Mouse (Mus musculus): ENCODE results near the gene Slc17a8. TPM values are rescaled to one million over a fixed set of nuclear protein-coding genes. Genes with fewer than 3 reads are reported as not detected.
"Not testable (repeated sequence)": the region's sequence is repeated elsewhere in the genome, so short reads cannot be mapped to it uniquely, and the experiment has no call there.

Slc17a8 gene
- total RNA-seq, 2 experiments from 2014 or later = 0.07 TPM; not detected in 1

- no peak for DNase-seq (ENCODE audit: low spot score)
Measured at GRCm38 (mm10) chr10:89592797-89593196, 28.3 kb downstream of the Slc17a8 start.

- no peak for DNase-seq (ENCODE audit: low spot score)
Measured at GRCm38 (mm10) chr10:89589877-89590276, 31.2 kb downstream of the Slc17a8 start.

DNA sequence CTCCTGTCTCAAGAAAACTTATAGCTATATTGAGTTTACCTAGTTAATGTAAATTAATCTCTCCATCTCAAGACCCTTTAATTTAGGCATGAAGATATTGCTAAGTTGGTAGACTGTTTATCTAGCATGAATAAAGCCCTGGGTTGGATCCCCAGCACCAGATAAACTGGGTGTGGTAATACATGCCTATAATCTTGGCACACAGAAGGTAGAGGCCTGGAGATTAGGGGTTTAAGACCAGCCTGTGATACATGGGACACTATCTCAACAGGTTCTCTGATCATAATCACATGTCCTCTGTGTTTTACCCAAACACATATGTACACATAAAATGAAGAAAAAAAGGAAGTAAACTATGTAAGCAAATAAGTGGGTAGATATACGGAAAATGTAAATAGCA, 32.3 kb downstream of the Slc17a8 start:
- DNase-seq (ENCODE audit: low spot score) = no peak

DNA sequence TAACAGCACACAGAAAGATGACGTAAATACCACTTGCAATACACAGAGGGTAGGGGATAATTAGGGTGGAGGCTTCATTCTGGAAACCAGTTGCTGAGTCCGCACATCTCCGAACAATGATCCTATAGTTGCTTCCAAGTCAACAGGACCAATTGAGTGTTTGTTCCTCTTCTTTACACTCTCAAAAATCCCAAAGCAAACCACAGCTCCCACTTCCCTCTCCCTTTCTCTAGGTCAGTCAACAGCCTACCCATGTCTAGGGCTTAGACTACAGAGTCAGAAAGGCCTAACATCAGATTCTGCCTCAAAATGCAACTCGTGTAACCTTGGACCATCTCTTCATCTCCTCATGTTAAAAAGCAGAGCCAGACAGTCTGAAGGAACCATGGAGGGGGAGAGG, 36.3 kb downstream of the Slc17a8 start:
- no peak for DNase-seq (ENCODE audit: low spot score)

- no peak for DNase-seq (ENCODE audit: low spot score)
Measured at GRCm38 (mm10) chr10:89578801-89579200, 42.3 kb downstream of the Slc17a8 start.

- no peak for DNase-seq (ENCODE audit: low spot score)
Measured at GRCm38 (mm10) chr10:89577666-89578065, 43.4 kb downstream of the Slc17a8 start.

DNA sequence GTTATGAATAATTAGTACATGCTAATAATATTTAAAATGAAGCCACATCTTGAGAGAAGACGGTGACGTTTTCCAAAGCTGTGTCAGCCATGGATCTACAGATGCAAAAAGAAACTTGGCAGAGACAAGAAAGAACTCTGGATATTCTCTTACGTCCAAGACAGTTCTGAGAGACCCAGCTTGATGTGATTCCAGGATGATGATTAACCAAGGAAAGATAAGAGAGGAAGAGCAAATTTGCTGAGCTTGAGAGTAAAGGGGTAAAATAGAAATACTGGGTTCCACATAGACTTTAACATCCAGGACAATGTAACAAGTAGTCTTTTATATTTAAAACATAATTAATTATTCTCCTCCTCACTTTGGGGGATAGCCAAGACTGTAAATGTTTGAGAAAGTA, 47.6 kb downstream of the Slc17a8 start:
- DNase-seq (ENCODE audit: low spot score) = no peak

DNA sequence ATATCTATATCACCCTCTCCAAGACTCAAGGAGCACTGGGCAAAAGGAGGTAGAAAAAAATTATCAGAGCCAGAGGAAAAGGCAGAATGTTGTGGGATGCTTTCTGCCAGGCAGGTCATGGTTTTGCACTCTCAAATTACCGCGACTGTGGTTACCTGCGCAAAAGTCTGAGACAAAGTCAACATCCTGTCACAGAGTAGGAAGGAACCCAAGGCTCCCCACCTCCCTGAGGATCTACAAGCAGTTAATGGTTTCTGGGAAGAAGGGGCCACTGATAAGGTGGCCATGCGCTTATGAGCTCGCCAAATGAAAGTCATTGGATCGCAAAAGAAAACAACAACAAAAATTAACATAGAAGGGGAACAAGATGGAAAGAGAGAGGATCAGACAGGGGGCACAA, 48.1 kb downstream of the Slc17a8 start:
- no peak for DNase-seq (ENCODE audit: low spot score)

- DNase-seq (ENCODE audit: low spot score) = no peak
Measured at GRCm38 (mm10) chr10:89567391-89567790, 53.7 kb downstream of the Slc17a8 start.

DNA sequence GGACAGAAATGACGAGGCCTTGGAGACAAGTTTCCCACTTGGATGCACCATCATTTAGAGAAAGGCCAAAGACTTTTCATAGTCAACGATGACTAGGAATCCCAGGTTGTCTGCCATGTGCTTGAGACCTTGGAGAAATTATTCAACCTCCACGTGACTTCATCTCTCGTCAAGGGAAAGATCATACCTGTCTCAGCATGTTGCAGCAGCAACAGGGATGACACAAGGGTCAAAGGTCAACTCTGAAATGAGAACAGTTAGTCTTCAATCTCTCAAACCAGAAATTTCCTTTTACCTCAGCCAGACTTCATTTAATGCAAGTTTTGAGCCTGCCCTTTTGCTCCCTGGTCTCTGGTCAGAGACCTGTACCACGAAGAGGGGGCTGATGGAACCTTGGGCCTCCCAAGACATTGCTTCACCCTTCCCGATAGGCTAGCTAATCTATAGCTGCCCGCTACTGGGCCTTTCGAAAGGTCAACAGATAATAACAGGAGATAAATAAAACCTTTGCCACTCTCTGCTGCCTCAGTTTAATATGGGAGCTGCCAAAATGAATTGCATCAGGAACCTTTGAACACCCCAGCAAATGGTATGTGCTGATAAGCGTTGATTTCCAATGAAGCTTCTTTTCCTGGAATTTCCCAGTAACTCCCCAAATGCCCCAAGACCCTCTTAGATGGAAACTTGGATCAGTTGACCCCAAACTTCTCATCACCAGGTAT, 55.6 kb downstream of the Slc17a8 start:
- no peak for DNase-seq (ENCODE audit: low spot score)

- no peak for DNase-seq (ENCODE audit: low spot score)
Measured at GRCm38 (mm10) chr10:89562113-89562512, 58.9 kb downstream of the Slc17a8 start.

DNA sequence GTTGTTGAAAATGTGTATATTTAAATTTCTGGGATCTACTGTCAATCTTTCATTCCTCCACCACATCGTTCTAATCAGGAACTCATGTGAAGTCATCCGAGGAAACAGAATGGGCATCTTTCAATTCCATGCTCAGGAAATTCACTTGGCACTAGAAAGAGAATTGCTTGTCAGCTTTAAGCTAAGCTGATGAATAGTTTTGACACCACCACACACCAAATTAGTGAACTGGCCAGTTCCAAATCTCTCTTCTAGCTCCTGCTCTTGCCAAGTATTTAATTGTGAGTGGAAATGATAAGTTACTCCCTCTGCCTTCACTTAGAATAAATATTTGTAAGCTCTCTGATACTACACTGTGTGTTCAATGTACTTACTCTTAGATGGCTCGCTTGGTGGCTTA, 61.7 kb downstream of the Slc17a8 start:
- no peak for DNase-seq (ENCODE audit: low spot score)

- not testable (repeated sequence) for DNase-seq (ENCODE audit: low spot score)
Measured at GRCm38 (mm10) chr10:89554885-89555284, 66.2 kb downstream of the Slc17a8 start.

- DNase-seq (ENCODE audit: low spot score) = not testable (repeated sequence)
Measured at GRCm38 (mm10) chr10:89553855-89554254, 67.2 kb downstream of the Slc17a8 start.

DNA sequence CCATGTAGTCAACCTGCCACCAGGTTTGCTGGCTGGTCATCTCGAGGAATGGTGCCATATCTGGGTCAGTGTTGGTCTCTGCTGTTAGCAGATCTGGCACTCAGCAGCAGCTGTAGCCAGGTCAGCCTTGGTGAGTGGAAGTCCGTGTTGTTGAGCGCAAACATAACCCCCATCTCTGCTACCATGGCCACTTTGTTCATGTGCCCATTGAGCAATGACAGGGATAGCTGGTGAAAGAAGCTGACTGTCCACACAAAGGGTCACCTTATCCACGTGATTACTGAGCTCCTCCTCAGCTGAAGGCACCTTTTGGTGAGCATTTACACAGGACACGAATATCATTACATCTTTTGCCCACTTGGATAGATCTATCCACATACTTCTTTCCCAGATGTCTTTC, 68.0 kb downstream of the Slc17a8 start:
- DNase-seq (ENCODE audit: low spot score) = no peak

- DNase-seq (ENCODE audit: low spot score) = no peak
Measured at GRCm38 (mm10) chr10:89551657-89552056, 69.4 kb downstream of the Slc17a8 start.

DNA sequence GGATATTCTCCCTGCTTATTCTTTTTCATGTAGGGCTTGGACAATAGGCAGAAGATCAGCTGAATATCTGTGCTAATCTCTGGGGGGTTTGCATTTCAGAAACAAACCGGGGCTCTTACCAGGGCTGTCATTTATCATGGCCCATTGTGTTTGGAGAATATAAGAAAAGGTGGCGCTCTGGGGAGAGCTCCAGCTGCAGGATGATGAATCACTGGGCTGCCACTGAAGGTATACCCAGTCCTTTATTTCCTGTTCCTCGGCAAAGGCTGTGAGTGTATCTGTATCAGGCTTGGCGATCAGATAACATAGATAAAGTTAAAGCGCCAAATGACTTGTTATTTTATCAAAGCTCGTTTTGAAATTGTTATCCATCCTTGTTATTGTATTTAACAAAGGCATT, 73.0 kb downstream of the Slc17a8 start:
- no peak for DNase-seq (ENCODE audit: low spot score)

DNA sequence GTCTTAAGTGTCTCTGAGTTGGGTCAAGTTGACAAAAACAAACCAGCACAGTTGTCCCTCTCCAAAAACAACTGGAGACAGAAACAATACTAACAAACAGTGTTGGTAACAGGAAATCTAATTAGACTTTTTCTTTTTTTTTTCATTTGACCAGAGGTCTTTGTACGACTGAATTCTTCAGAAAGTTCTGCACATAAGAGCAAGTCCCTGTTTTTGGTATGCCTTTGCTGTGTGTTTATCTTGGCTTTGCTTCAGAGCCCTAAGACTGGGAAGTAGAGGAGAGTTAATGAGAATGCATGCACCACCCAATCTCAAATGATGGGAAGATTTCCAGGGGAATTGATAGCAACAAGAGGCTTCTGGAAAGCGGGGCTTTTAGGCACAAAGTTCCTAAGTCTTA, 74.1 kb downstream of the Slc17a8 start:
- no peak for DNase-seq (ENCODE audit: low spot score)

DNA sequence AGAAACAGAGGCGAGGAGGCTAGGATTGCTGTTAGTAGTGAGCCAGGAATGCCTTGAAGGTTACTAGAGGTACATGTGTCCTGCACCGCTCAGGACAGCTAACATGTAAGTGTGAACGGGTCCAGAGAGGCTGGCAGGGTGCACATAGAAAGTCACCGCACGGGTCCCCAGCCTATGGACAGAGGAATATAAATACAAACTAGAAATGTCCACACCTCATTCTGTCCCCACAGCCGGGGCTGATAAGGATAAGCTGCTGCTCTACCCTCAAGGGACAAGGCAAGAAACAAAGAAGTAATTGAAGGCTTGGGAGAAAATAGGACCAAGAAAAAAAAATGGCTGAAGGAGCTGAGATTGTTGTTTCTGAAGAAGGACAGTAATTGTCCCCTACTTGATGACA, 77.2 kb downstream of the Slc17a8 start:
- no peak for DNase-seq (ENCODE audit: low spot score)

GRCm38 (mm10) chr10:89542321-89542720, 78.7 kb downstream of the Slc17a8 start:
- no peak for DNase-seq (ENCODE audit: low spot score)

DNA sequence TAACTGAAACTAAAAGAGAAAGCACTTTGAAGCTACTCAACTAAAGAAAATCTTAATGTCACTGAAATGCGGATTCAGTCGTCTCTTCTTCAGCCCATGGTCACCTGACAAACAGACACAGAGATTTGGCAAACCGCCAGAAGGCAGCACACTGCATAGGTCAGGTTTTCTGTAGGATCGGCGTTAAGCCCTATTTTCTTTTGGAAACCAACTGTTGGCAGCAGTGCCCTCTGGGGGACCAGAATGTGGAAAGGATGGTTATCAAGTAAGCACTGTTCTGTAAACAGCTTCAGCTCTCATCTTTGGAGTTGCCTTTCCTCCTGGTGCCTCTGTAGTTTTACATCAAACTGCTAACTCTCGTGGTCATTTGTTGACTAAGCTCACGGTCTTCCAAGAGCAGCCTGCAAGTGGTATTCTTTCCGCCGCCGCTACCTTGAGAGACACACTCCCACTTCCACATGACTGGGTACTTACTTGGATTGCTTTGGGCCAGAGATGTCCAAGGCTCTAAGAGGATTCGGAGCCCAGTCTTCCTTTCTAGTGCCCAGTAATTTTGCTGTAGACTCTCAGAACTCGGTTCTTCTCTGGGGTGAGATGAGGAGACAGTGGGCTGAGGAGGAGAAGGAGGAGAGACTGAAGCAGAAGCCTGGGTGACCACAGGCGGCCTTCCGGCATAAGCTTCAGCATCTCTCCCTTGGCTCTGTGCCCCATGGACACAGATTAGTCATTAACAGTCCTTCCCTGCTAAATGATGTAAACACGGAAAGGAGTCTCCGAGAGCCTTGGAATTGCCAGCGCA, 87.9 kb downstream of the Slc17a8 start, which contains the start of gene Nr1h4:
Gene Nr1h4, minus strand, starts transcription at position 657 of the 799 bp plus-strand sequence.
- no peak for DNase-seq (ENCODE audit: low spot score)

GRCm38 (mm10) chr10:89532451-89532850, 88.6 kb downstream of the Slc17a8 start:
- DNase-seq (ENCODE audit: low spot score) = no peak

- DNase-seq (ENCODE audit: low spot score) = no peak
Measured at GRCm38 (mm10) chr10:89531976-89532375, 89.1 kb downstream of the Slc17a8 start.
